Mouse (Mus musculus) bone marrow, adult 2 months (tissue): ENCODE measurements around the gene Mief1. TPM values are rescaled to one million over a fixed set of nuclear protein-coding genes. Genes with fewer than 3 reads are reported as not detected.

Source experiments
- H3K27ac ChIP-seq: fragments of 200-500 bp; 2 replicates; pipeline ENCODE4 v1.5.1; 2012; ENCODE audit warnings: low read depth, mild to moderate bottlenecking, control low read depth, inconsistent platforms, low read length; ENCODE audit not compliant: control insufficient read depth, poor library complexity, insufficient read depth
- H3K4me1 ChIP-seq: fragments of 200-500 bp; 2 replicates; pipeline ENCODE4 v1.6.1; 2011; ENCODE audit warnings: low read length; ENCODE audit not compliant: control insufficient read depth, insufficient read depth
- H3K4me3 ChIP-seq: fragments of 200-500 bp; replicated peaks from 2 replicates; pipeline ENCODE3; 2011; ENCODE audit warnings: mild to moderate bottlenecking, low read depth, low read length, control low read depth; ENCODE audit not compliant: control insufficient read depth
- CTCF ChIP-seq: fragments of 200-500 bp; IDR thresholded peaks from 2 replicates; pipeline ENCODE4 v1.5.1; 2011; ENCODE audit warnings: low read length, control low read depth; ENCODE audit not compliant: control insufficient read depth, insufficient read depth
- POLR2A ChIP-seq: fragments of 200-500 bp; IDR thresholded peaks from 2 replicates; pipeline ENCODE4 v1.6.1; 2011; ENCODE audit warnings: low read depth, mild to moderate bottlenecking, control low read depth, low read length, borderline replicate concordance; ENCODE audit not compliant: control insufficient read depth
- WGBS: fragments of 180-500 bp; shearing (Covaris S2); methylation state at CpG from one replicate; pipeline ENCODE4 v1.1.7; 2018; 5-methylcytosine and 5-hydroxymethylcytosine counted together
- polyA plus RNA-seq: library from polyadenylated mRNA; stranded (reverse); fragments of >200 nt; gene quantifications from 2 replicates; pipeline ENCODE4 v1.2.4, GENCODE M21; 2011; ENCODE audit warnings: low replicate concordance; ENCODE audit not compliant: missing spikeins, insufficient read depth, insufficient read length

Gene Mief1
- polyA plus RNA-seq, 1 experiment, result 16.3 TPM

DNA sequence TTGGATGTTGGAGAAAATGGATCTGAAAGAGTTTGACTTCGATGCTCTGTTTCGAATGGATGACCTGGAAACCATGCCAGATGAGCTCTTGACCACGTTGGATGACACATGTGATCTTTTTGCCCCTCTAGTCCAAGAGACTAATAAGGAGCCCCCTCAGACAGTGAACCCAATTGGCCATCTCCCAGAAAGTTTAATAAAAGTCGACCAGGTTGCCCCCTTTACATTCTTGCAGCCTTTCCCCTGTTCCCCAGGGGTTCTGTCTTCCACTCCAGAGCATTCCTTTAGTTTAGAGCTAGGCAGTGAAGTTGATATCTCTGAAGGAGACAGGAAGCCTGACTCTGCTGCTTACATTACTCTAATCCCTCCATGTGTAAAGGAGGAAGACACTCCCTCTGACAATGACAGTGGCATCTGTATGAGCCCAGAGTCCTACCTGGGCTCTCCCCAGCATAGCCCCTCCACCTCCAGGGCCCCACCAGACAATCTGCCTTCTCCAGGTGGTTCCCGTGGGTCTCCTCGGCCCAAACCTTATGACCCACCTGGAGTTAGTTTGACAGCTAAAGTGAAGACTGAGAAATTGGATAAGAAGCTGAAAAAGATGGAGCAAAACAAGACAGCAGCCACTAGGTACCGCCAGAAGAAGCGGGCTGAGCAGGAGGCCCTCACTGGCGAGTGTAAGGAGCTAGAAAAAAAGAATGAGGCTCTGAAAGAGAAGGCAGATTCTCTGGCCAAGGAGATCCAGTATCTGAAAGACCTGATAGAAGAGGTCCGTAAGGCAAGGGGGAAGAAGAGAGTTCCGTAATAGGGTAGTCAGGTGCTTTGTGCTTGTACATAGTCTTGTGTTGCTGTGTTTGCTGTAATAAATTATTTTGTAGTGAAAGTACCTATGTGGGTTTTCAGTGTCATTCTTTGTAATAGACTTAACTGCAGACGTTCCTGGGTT lies 23.1 kb downstream of the Mief1 start:
- 54% methylated on average over 12 of the region's 12 CpGs for WGBS
- Histone ChIP-seq H3K27ac (peak overlapping the region; percentile 76), H3K4me1 (peaks cover 1% of the 10 kb centered on the region; the same call in 1 of the 2 replicates), H3K4me3 (peak overlapping the region; percentile 91)
- TF ChIP-seq POLR2A (no peak), CTCF (no peak)

DNA sequence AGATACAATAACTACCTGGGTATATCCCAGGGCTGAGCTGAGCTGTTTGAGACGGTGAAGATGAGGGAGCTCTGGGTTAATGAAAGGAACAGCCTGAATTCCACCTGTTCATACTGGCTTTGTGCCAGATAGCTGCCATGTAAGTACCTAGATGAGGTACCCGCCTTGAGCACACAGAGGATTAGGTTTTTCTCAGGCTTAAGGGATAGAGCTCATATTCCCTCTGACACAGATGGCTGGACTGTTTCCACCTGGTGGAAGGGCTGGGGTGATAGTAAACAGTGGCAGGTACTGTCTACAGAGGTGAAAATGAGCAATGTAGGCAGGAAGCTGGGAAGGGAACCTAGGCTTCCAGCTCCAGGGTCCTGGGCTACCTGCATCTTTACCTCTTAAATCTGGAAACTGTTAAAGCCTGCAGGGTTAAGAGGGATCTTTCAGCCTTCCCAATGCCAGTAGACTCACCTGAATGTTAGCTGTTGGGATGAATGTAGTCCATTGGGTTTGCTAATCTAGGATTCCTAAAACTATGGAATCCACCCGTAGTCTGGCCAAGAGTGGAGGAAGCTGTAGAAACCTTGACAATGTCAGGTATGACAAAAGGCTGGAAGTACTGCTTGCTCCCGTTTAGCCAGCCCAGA lies 23.9 kb downstream of the Mief1 start:
- Histone ChIP-seq H3K4me1 (peaks cover 1% of the 10 kb centered on the region; the same call in 1 of the 2 replicates), H3K27ac (peak overlapping the region; percentile 62), H3K4me3 (no peak overlapping the region)
- TF ChIP-seq POLR2A (no peak), CTCF (no peak)
- WGBS, result 34% methylated on average over 4 of the region's 4 CpGs

DNA sequence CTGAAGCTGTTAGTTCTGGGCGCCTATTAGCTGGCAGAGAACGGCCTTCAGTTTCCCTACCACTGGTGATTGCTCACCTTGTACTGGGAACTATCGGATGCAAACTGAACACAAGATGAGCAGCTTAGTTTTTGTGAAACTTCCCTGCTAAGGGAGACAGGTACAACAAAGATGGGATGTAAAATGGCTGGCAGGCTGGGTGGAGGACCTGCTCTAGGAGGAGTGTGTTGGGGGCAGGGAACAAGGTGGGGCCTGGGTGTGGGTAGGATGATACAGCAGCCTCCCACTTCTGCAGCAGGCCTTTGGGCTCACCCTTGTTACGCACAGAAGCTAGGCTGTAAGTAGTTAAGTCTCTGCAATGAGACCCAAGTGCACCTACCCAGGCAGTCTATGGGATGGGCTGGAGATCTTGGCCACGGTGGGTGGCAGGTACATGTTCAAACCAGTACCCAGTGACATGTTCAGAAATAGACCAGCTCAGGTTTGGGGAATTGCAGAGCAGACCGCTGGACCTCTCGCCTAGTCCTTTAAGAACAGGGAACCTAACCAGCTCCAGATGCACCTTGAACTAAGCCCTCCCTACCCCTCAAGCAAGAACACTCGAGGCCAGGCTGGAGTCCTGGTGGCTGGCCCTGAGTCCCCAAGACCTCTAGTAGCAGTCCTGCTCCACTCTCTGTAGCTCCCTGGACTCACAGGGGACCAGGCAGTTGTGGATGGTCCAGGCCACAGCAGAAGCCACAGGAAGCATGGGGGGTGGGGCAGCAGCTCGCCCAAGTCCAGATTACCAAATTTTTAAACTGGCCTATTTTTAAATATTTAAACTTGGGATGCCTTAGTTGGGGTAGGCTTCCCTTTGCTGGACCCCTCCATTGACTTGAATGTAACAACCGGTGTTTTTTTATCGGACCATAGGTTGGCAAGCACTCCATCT lies 24.7 kb downstream of the Mief1 start:
- H3K4me1 ChIP-seq, result peaks cover 1% of the 10 kb centered on the region; the same call in 1 of the 2 replicates
- 57% methylated on average over 11 of the region's 11 CpGs for WGBS
- peak overlapping the region; percentile 62 for H3K27ac ChIP-seq
- TF ChIP-seq POLR2A (no peak), CTCF (no peak)
- H3K4me3 ChIP-seq, result no peak overlapping the region

DNA sequence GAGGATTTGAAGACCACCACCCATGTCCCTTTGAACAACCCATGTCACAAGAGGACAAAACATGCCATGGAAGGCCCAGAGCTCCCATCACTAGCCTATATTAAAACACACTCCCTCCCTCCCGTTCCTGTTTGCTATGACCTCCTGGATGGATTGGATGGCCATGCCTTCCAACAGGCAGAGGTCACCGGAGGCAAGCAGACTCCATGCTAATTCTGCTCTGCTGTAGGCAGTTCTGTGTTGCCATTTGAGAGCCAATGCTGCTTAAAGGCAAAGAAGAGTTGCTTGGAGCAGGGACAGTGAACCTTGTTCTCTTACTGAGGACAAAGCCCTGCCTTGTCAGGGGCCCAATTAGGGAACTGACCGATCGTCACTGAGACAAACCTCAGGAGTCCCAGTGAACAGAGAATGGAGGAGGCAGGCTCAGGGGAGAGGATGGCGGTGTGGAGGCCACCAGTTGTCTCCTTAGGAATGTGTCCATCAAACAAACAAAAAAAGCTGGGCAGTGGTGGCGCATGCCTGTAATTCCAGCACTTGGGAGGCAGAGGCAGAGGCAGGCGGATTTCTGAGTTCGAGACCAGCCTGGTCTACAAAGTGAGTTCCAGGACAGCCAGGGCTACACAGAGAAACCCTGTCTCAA lies 25.7 kb downstream of the Mief1 start:
- WGBS, result 87% methylated on average over 8 of the region's 8 CpGs
- Histone ChIP-seq H3K27ac (no peak overlapping the region), H3K4me3 (no peak overlapping the region), H3K4me1 (peaks cover 1% of the 10 kb centered on the region; the same call in 1 of the 2 replicates)
- TF ChIP-seq CTCF, result no peak
- no peak for TF ChIP-seq POLR2A

DNA sequence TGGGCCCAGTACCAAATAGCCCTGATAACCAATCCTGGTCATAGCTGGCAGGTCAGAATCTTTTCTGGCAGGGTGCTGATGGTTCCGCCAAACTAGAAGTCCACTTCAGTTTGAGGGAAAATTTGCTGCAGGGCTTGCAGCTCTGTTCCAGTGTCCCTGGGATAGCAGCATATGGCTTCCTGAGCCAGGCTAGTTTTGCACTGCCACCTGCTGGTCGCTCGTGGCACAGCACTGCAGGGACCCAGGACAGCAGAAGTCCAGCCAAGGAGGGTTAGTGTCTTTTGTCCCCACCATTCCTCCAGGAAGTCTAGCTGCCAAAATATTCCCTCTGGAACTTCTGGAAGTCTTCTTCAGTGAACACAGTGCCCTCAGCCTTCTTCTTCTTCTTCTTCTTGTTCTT lies 26.9 kb downstream of the Mief1 start:
- peaks cover 1% of the 10 kb centered on the region; the same call in 1 of the 2 replicates for H3K4me1 ChIP-seq
- 13% methylated on average over 3 of the region's 3 CpGs for WGBS

DNA sequence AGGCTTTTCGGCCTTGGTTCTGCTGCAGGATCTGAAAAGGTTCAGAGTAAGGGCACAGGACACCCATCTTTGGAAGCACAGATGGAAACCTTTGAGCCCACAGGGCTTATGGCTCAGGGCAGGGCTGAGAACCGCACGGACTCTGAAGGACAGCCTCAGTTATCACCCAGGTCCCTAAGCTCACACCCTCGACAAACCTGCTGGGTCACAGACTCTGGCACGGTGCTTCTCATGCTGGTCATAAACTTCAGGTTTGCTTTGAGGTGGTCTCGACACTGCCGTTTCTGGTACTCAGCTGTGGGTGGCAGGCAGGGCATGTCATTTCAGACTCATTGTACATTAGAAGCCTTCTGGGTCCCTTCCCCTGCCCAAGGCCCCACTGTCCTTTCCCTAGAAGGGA lies 27.3 kb downstream of the Mief1 start:
- Histone ChIP-seq H3K4me1 (peaks cover 1% of the 10 kb centered on the region; the same call in 1 of the 2 replicates), H3K27ac (no peak overlapping the region), H3K4me3 (no peak overlapping the region)
- TF ChIP-seq CTCF, result no peak
- TF ChIP-seq POLR2A, result no peak
- 90% methylated on average over 7 of the region's 7 CpGs for WGBS

More for the DNA sequence above, 26.9 kb downstream of the Mief1 start:
- no peak overlapping the region for H3K4me3 ChIP-seq
- H3K27ac ChIP-seq, result no peak overlapping the region
- TF ChIP-seq POLR2A, result peak; percentile 23; the same call in 1 of the 2 replicates
- peak; percentile 99 for TF ChIP-seq CTCF
